Mouse (Mus musculus): ENCODE data around the gene Zfp385a. TPM values are rescaled to one million over a fixed set of nuclear protein-coding genes. Genes with fewer than 3 reads are reported as not detected.

Zfp385a gene
- polyA plus RNA-seq, 1 experiment from 2014 or later: 10.1 TPM

- DNase-seq (no peak), ATAC-seq (no peak)
- Histone ChIP-seq H3K36me3 (replicated peaks; ENCODE audit: insufficient read depth, low read length) (peaks cover 33% of the 10 kb centered on the region), H3K9ac (replicated peaks) (no peak overlapping the region), H3K4me3 (ENCODE audit: low read depth, low read length) (no peak overlapping the region), H3K27ac (ENCODE audit: low read depth) (no peak overlapping the region), H3K27me3 (ENCODE audit: insufficient read depth, low read length) (0 out of 2 replicates have a peak, but pooled peaks cover under 1% of the 10 kb centered on the region), H3K9me3 (ENCODE audit: low read length) (no peaks in the 10 kb centered on the region), H3K4me2 (ENCODE audit: low read depth, low read length) (no peak overlapping the region), H3K4me1 (ENCODE audit: insufficient read depth) (peaks cover 16% of the 10 kb centered on the region)
- 45% methylated on average over 2 of the region's 2 CpGs for WGBS (ENCODE audit: insufficient replicate concordance)
- TF ChIP-seq EP300 (IDR thresholded peaks at IDR 0.05; ENCODE audit: low read depth): no peak
- TF ChIP-seq CTCF (IDR thresholded peaks at IDR 0.05; ENCODE audit: low read depth): no peak
Measured at GRCm38 (mm10) chr15:103300560-103300959, 39.3 kb downstream of the Zfp385a start.

- H3K9ac ChIP-seq (replicated peaks): no peak overlapping the region
- H3K4me3 ChIP-seq (ENCODE audit: low read depth, low read length): no peak overlapping the region
- no peak overlapping the region for H3K27ac ChIP-seq (ENCODE audit: low read depth)
- 67% methylated on average over 18 of the region's 18 CpGs for WGBS (ENCODE audit: insufficient replicate concordance)
- peaks cover 15% of the 10 kb centered on the region for H3K4me1 ChIP-seq (ENCODE audit: insufficient read depth)
- H3K27me3 ChIP-seq (ENCODE audit: insufficient read depth, low read length): no peaks in the 10 kb centered on the region
- peaks cover 33% of the 10 kb centered on the region for H3K36me3 ChIP-seq (replicated peaks; ENCODE audit: insufficient read depth, low read length)
- H3K9me3 ChIP-seq (ENCODE audit: low read length): no peaks in the 10 kb centered on the region
- ATAC-seq (no peak), DNase-seq (no peak)
- H3K4me2 ChIP-seq (ENCODE audit: low read depth, low read length): no peak overlapping the region
- TF ChIP-seq CTCF (IDR thresholded peaks at IDR 0.05; ENCODE audit: low read depth) (no peak), EP300 (IDR thresholded peaks at IDR 0.05; ENCODE audit: low read depth) (no peak)
Measured at GRCm38 (mm10) chr15:103300067-103300471, 39.8 kb downstream of the Zfp385a start.

- H3K36me3 ChIP-seq (replicated peaks; ENCODE audit: insufficient read depth, low read length): peaks cover 35% of the 10 kb centered on the region
- H3K4me1 ChIP-seq (ENCODE audit: insufficient read depth): peaks cover 14% of the 10 kb centered on the region
- no peak overlapping the region for H3K4me2 ChIP-seq (ENCODE audit: low read depth, low read length)
- no peaks in the 10 kb centered on the region for H3K27me3 ChIP-seq (ENCODE audit: insufficient read depth, low read length)
- H3K4me3 ChIP-seq (ENCODE audit: low read depth, low read length): no peak overlapping the region
- H3K9me3 ChIP-seq (ENCODE audit: low read length): no peaks in the 10 kb centered on the region
- no peak for DNase-seq
- no peak overlapping the region for H3K9ac ChIP-seq (replicated peaks)
- no peak for TF ChIP-seq EP300 (IDR thresholded peaks at IDR 0.05; ENCODE audit: low read depth)
- TF ChIP-seq CTCF (IDR thresholded peaks at IDR 0.05; ENCODE audit: low read depth): no peak
- WGBS (ENCODE audit: insufficient replicate concordance): 69% methylated on average over 8 of the region's 8 CpGs
- no peak for ATAC-seq
- no peak overlapping the region for H3K27ac ChIP-seq (ENCODE audit: low read depth)
Measured at GRCm38 (mm10) chr15:103299644-103300043, 40.2 kb downstream of the Zfp385a start.

- no peak overlapping the region for H3K27ac ChIP-seq (ENCODE audit: low read depth)
- H3K36me3 ChIP-seq (replicated peaks; ENCODE audit: insufficient read depth, low read length): peaks cover 37% of the 10 kb centered on the region
- no peak overlapping the region for H3K4me3 ChIP-seq (ENCODE audit: low read depth, low read length)
- H3K27me3 ChIP-seq (ENCODE audit: insufficient read depth, low read length): no peaks in the 10 kb centered on the region
- no peaks in the 10 kb centered on the region for H3K9me3 ChIP-seq (ENCODE audit: low read length)
- ATAC-seq (no peak), DNase-seq (no peak)
- 81% methylated on average over 5 of the region's 5 CpGs for WGBS (ENCODE audit: insufficient replicate concordance)
- peaks cover 8% of the 10 kb centered on the region for H3K4me1 ChIP-seq (ENCODE audit: insufficient read depth)
- TF ChIP-seq EP300 (IDR thresholded peaks at IDR 0.05; ENCODE audit: low read depth) (no peak), CTCF (IDR thresholded peaks at IDR 0.05; ENCODE audit: low read depth) (no peak)
- no peak overlapping the region for H3K4me2 ChIP-seq (ENCODE audit: low read depth, low read length)
- H3K9ac ChIP-seq (replicated peaks): no peak overlapping the region
Measured at GRCm38 (mm10) chr15:103298861-103299616, 40.9 kb downstream of the Zfp385a start.

- H3K36me3 ChIP-seq (replicated peaks; ENCODE audit: insufficient read depth, low read length): peaks cover 45% of the 10 kb centered on the region
- no peak overlapping the region for H3K9ac ChIP-seq (replicated peaks)
- H3K27ac ChIP-seq (ENCODE audit: low read depth): no peak overlapping the region
- TF ChIP-seq EP300 (IDR thresholded peaks at IDR 0.05; ENCODE audit: low read depth) (no peak), CTCF (IDR thresholded peaks at IDR 0.05; ENCODE audit: low read depth) (no peak)
- no peaks in the 10 kb centered on the region for H3K9me3 ChIP-seq (ENCODE audit: low read length)
- no peaks in the 10 kb centered on the region for H3K27me3 ChIP-seq (ENCODE audit: insufficient read depth, low read length)
- peaks cover 4% of the 10 kb centered on the region; the same call in 1 of the 2 replicates for H3K4me1 ChIP-seq (ENCODE audit: insufficient read depth)
- WGBS (ENCODE audit: insufficient replicate concordance): 86% methylated on average over 3 of the region's 3 CpGs
- H3K4me3 ChIP-seq (ENCODE audit: low read depth, low read length): no peak overlapping the region
- DNase-seq: no peak
- H3K4me2 ChIP-seq (ENCODE audit: low read depth, low read length): no peak overlapping the region
- no peak for ATAC-seq
Measured at GRCm38 (mm10) chr15:103298026-103298425, 41.9 kb downstream of the Zfp385a start.

GRCm38 (mm10) chr15:103297313-103297712 is 42.6 kb downstream of the Zfp385a start:
- Histone ChIP-seq H3K4me2 (ENCODE audit: low read depth, low read length) (no peak overlapping the region), H3K4me1 (ENCODE audit: insufficient read depth) (no peaks in the 10 kb centered on the region), H3K36me3 (replicated peaks; ENCODE audit: insufficient read depth, low read length) (peaks cover 52% of the 10 kb centered on the region), H3K27me3 (ENCODE audit: insufficient read depth, low read length) (no peaks in the 10 kb centered on the region), H3K9me3 (ENCODE audit: low read length) (no peaks in the 10 kb centered on the region), H3K9ac (replicated peaks) (no peak overlapping the region), H3K27ac (ENCODE audit: low read depth) (no peak overlapping the region), H3K4me3 (ENCODE audit: low read depth, low read length) (no peak overlapping the region)
- ATAC-seq (no peak), DNase-seq (no peak)
- 83% methylated on average over 6 of the region's 6 CpGs for WGBS (ENCODE audit: insufficient replicate concordance)
- TF ChIP-seq CTCF (IDR thresholded peaks at IDR 0.05; ENCODE audit: low read depth) (no peak), EP300 (IDR thresholded peaks at IDR 0.05; ENCODE audit: low read depth) (no peak)

All from liver, postnatal 0 days (tissue).